Mouse (Mus musculus): ENCODE data around the gene Bcl6b. TPM values are rescaled to one million over a fixed set of nuclear protein-coding genes. Genes with fewer than 3 reads are reported as not detected.

The Bcl6b gene
- polyA plus RNA-seq, 1 experiment, result 5.6 TPM

DNA sequence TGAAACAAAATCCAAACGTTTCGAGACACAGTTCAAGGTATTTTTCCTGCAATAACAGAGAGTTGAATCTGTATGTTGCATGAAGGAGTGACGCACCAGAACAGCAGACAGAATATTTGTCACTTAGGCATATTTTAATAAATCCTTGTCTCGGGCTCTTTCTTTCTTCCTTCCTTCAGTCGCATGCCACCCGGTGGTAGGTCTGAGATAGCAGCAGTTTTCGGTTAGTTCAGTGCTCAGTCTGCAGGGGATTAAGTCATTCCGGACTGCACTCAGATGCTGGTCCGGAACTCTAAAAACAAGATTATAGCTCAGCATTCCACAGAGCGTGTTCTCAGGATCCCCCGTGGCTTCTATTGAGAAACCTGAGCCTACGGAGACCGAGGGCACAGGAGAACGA, 50.2 kb downstream of the Bcl6b start:
- WGBS, result 33% methylated on average over 14 of the region's 14 CpGs
- H3K4me1 ChIP-seq (ENCODE audit: control insufficient read depth, insufficient read depth, insufficient read length), result no peaks in the 10 kb centered on the region
- no peak for DNase-seq (ENCODE audit: low read depth in 1 of 2, low spot score in 2 of 2)
- H3K36me3 ChIP-seq (ENCODE audit: control insufficient read depth, insufficient read depth, low read length), result no peaks in the 10 kb centered on the region
- no peaks in the 10 kb centered on the region for H3K27me3 ChIP-seq (ENCODE audit: control insufficient read depth, insufficient read depth, low read length)
- H3K27ac ChIP-seq (ENCODE audit: insufficient read depth, low read length), result no peak overlapping the region
- H3K4me3 ChIP-seq (ENCODE audit: extremely low read depth, insufficient read depth, insufficient read length), result no peak overlapping the region
- TF ChIP-seq POLR2A (IDR thresholded peaks at IDR 0.05; ENCODE audit: low read depth, low read length), result no peak
- TF ChIP-seq CTCF (IDR thresholded peaks at IDR 0.05; ENCODE audit: extremely low read depth, insufficient read depth, insufficient read length, insufficient replicate concordance), result no peak

DNA sequence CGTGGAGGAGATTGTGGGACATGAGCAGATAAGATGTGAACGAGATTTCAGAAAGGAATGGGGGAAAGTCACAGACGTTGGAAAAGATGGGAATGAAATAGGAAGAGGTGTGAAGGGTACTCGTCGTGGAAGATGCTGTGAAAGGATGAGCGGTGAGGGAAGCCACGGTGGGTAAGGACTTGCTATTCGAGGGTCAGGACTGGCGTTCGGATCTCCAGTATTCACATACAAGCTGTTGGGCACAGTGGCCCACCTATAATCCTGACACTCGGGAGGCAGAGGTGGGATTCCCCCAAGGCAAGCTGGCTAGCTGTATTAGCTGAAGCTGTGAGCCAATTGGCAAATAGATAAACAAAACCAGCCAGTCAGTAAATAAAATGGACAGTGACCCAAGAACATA, 50.8 kb downstream of the Bcl6b start:
- H3K4me1 ChIP-seq (ENCODE audit: control insufficient read depth, insufficient read depth, insufficient read length), result no peaks in the 10 kb centered on the region
- H3K36me3 ChIP-seq (ENCODE audit: control insufficient read depth, insufficient read depth, low read length), result no peaks in the 10 kb centered on the region
- WGBS, result 86% methylated on average over 11 of the region's 11 CpGs
- H3K27me3 ChIP-seq (ENCODE audit: control insufficient read depth, insufficient read depth, low read length), result no peaks in the 10 kb centered on the region
- TF ChIP-seq POLR2A (IDR thresholded peaks at IDR 0.05; ENCODE audit: low read depth, low read length), result no peak
- TF ChIP-seq CTCF (IDR thresholded peaks at IDR 0.05; ENCODE audit: extremely low read depth, insufficient read depth, insufficient read length, insufficient replicate concordance), result no peak
- H3K4me3 ChIP-seq (ENCODE audit: extremely low read depth, insufficient read depth, insufficient read length), result no peak overlapping the region
- DNase-seq (ENCODE audit: low read depth in 1 of 2, low spot score in 2 of 2), result no peak
- H3K27ac ChIP-seq (ENCODE audit: insufficient read depth, low read length), result no peak overlapping the region

DNA sequence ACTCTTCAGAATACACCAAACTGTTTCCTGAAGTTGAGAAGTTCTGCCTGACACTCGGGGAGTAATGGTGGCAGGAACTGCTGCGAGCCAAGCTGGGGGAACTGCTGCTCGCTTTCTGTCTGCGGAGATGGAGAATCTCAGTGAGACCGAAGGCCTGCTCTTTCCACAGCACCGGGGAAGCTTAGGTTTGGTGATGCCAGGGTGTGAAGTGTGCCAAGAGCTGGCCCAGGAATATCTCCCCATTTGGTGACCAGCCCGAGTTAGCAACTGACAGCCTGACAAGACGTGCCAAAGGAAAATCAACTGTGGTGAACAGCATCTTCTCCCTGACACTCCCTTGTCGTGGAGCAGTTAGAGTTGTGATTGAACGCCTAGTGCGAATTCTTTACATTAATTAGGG, 51.3 kb downstream of the Bcl6b start:
- no peak overlapping the region for H3K27ac ChIP-seq (ENCODE audit: insufficient read depth, low read length)
- WGBS, result 88% methylated on average over 11 of the region's 11 CpGs

DNA sequence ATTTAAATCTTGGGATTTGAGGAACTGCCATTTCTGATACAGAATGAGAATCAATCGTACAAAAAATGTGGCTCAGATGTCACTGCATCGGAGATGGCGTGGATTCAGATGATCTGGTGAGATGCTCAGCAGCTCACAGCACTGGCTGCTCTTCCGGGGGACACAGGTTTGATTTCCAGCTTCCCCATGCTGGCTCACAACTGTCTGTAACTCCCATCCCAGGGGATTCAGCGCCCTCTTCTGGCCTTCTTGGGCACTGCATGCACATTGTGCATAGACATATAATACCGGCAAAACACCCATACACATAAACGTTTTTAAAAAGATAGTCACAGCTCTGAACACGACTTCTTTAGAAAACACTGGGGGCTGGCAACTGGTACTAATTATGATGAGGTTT, 52.0 kb downstream of the Bcl6b start:
- Histone ChIP-seq H3K4me1 (ENCODE audit: control insufficient read depth, insufficient read depth, insufficient read length) (no peaks in the 10 kb centered on the region), H3K36me3 (ENCODE audit: control insufficient read depth, insufficient read depth, low read length) (no peaks in the 10 kb centered on the region), H3K27ac (ENCODE audit: insufficient read depth, low read length) (no peak overlapping the region), H3K27me3 (ENCODE audit: control insufficient read depth, insufficient read depth, low read length) (no peaks in the 10 kb centered on the region), H3K4me3 (ENCODE audit: extremely low read depth, insufficient read depth, insufficient read length) (no peak overlapping the region)
- 79% methylated on average over 8 of the region's 8 CpGs for WGBS
- DNase-seq (ENCODE audit: low read depth in 1 of 2, low spot score in 2 of 2), result no peak
- TF ChIP-seq POLR2A (IDR thresholded peaks at IDR 0.05; ENCODE audit: low read depth, low read length), result no peak
- peak; percentile 2; the same call in 1 of the 2 replicates for TF ChIP-seq CTCF (IDR thresholded peaks at IDR 0.05; ENCODE audit: extremely low read depth, insufficient read depth, insufficient read length, insufficient replicate concordance)

More for the DNA sequence above, 51.3 kb downstream of the Bcl6b start:
- Histone ChIP-seq H3K27me3 (ENCODE audit: control insufficient read depth, insufficient read depth, low read length) (no peaks in the 10 kb centered on the region), H3K4me3 (ENCODE audit: extremely low read depth, insufficient read depth, insufficient read length) (no peak overlapping the region), H3K4me1 (ENCODE audit: control insufficient read depth, insufficient read depth, insufficient read length) (no peaks in the 10 kb centered on the region), H3K36me3 (ENCODE audit: control insufficient read depth, insufficient read depth, low read length) (no peaks in the 10 kb centered on the region)
- TF ChIP-seq POLR2A (IDR thresholded peaks at IDR 0.05; ENCODE audit: low read depth, low read length), result no peak
- TF ChIP-seq CTCF (IDR thresholded peaks at IDR 0.05; ENCODE audit: extremely low read depth, insufficient read depth, insufficient read length, insufficient replicate concordance), result no peak
- no peak for DNase-seq (ENCODE audit: low read depth in 1 of 2, low spot score in 2 of 2)

DNA sequence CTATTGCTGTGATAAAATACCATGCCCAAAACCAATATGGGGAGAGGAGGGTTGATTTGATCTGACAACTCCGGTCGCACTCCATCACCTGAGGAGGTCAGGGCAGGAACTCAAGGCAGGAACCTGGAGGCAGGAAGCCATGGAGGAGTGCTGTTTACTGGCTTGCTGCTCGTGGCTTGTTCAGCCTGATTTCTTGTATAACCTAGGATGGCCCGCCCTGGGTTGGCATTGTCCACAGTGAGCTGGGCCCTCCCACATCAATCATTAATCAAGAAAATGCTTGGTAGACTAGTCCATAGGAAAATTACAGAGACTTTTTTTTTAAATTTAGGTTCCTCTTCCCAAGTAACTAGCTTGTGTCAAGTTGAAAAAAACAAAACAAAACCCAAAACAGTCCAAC, 55.1 kb downstream of the Bcl6b start:
- no peaks in the 10 kb centered on the region for H3K36me3 ChIP-seq (ENCODE audit: control insufficient read depth, insufficient read depth, low read length)
- DNase-seq (ENCODE audit: low read depth in 1 of 2, low spot score in 2 of 2), result no peak
- no peak overlapping the region for H3K4me3 ChIP-seq (ENCODE audit: extremely low read depth, insufficient read depth, insufficient read length)
- H3K27me3 ChIP-seq (ENCODE audit: control insufficient read depth, insufficient read depth, low read length), result no peaks in the 10 kb centered on the region
- TF ChIP-seq CTCF (IDR thresholded peaks at IDR 0.05; ENCODE audit: extremely low read depth, insufficient read depth, insufficient read length, insufficient replicate concordance) (no peak), POLR2A (IDR thresholded peaks at IDR 0.05; ENCODE audit: low read depth, low read length) (no peak)
- no peaks in the 10 kb centered on the region for H3K4me1 ChIP-seq (ENCODE audit: control insufficient read depth, insufficient read depth, insufficient read length)
- WGBS, result 85% methylated on average over 4 of the region's 4 CpGs
- no peak overlapping the region for H3K27ac ChIP-seq (ENCODE audit: insufficient read depth, low read length)

Other genes starting within 250 kb of the Bcl6b start
- 75.8 and 87.9 TPM in 2 replicates for gene Ctdnep1, start 248.6 kb downstream of the Bcl6b start, polyA plus RNA-seq (2012; rRNA removed)
- 32.5 and 33.3 TPM in 2 replicates for gene Elp5, start 247.3 kb downstream of the Bcl6b start, polyA plus RNA-seq (2012; rRNA removed)
- 235 and 251 TPM in 2 replicates for gene Gabarap, start 238.7 kb downstream of the Bcl6b start, polyA plus RNA-seq (2012; rRNA removed)
- 13.8 and 21.4 TPM in 2 replicates for gene Phf23, start 234.0 kb downstream of the Bcl6b start, polyA plus RNA-seq (2012; rRNA removed)
- gene Dvl2, start 229.2 kb downstream of the Bcl6b start, polyA plus RNA-seq (2012; rRNA removed), result 21.4 and 22.3 TPM in 2 replicates
- gene Acadvl, start 214.4 kb downstream of the Bcl6b start, polyA plus RNA-seq (2012; rRNA removed), result 29.5 and 37.0 TPM in 2 replicates
- 10.3 and 13.3 TPM in 2 replicates for gene Dlg4, start 212.9 kb downstream of the Bcl6b start, polyA plus RNA-seq (2012; rRNA removed)
- gene Asgr1, start 175.7 kb downstream of the Bcl6b start, polyA plus RNA-seq (2012; rRNA removed), result 0.09 TPM in 1 of 2 replicates, not detected in the other
- gene Asgr2, start 137.2 kb downstream of the Bcl6b start, polyA plus RNA-seq (2012; rRNA removed), result 0.45 and 0.51 TPM in 2 replicates
- gene Mgl2, start 99.5 kb downstream of the Bcl6b start, polyA plus RNA-seq (2012; rRNA removed), result 0.35 and 0.50 TPM in 2 replicates
- gene Clec10a, start 73.6 kb downstream of the Bcl6b start, polyA plus RNA-seq (2012; rRNA removed), result 2.8 and 4.1 TPM in 2 replicates
- gene Slc16a11, start 17.0 kb downstream of the Bcl6b start, polyA plus RNA-seq (2012; rRNA removed), result 0.32 and 0.40 TPM in 2 replicates
- gene Slc16a13, start 8.7 kb downstream of the Bcl6b start, polyA plus RNA-seq (2012; rRNA removed), result 5.3 and 5.6 TPM in 2 replicates
- gene 0610010K14Rik, start 8.1 kb upstream of the Bcl6b start, polyA plus RNA-seq (2012; rRNA removed), result 60.0 and 85.5 TPM in 2 replicates
- gene Gm21988, start 10.0 kb upstream of the Bcl6b start, polyA plus RNA-seq (2012; rRNA removed), result 5.1 and 5.8 TPM in 2 replicates
- 83.7 and 101 TPM in 2 replicates for gene Rnasek, start 10.0 kb upstream of the Bcl6b start, polyA plus RNA-seq (2012; rRNA removed)
- gene Alox12, start 25.6 kb upstream of the Bcl6b start, polyA plus RNA-seq (2012; rRNA removed), result 21.1 and 21.4 TPM in 2 replicates
- gene Alox12e, start 92.8 kb upstream of the Bcl6b start, polyA plus RNA-seq (2012; rRNA removed), result 0.12 and 0.13 TPM in 2 replicates
- 2.5 and 4.1 TPM in 2 replicates for gene Alox15, start 122.2 kb upstream of the Bcl6b start, polyA plus RNA-seq (2012; rRNA removed)
- 15.5 and 17.9 TPM in 2 replicates for gene Pelp1, start 180.2 kb upstream of the Bcl6b start, polyA plus RNA-seq (2012; rRNA removed)
- 145 TPM in 2 replicates for gene Arrb2, start 202.8 kb upstream of the Bcl6b start, polyA plus RNA-seq (2012; rRNA removed)
- 24.6 and 29.2 TPM in 2 replicates for gene Med11, start 222.1 kb upstream of the Bcl6b start, polyA plus RNA-seq (2012; rRNA removed)
- 10.5 and 10.6 TPM in 2 replicates for gene Zmynd15, start 229.6 kb upstream of the Bcl6b start, polyA plus RNA-seq (2012; rRNA removed)
- 28.8 TPM in 2 replicates for gene Cxcl16, start 230.2 kb upstream of the Bcl6b start, polyA plus RNA-seq (2012; rRNA removed)

All from spleen, adult 2 months (tissue).